In genomic region chr6:118064968-118065530, GRCm38 (mm10) we compare ENCODE assay signal across 8 mouse cellular contexts. TPM values are rescaled to one million over a fixed set of nuclear protein-coding genes. Genes with fewer than 3 reads are reported as not detected.
DNase-seq lines count a peak whose midpoint lies in the region; ATAC-seq and TF ChIP-seq lines count a peak whose summit lies in the region.

No protein-coding gene starts in this region.

- 21% methylated on average over 7 of the region's 7 CpGs for WGBS in kidney, adult 2 months
- 8% methylated on average over 7 of the region's 7 CpGs for whole genome bisulfite sequencing in kidney, embryonic 14.5 days
- 16% methylated on average over 7 of the region's 7 CpGs for WGBS in heart, embryonic 13.5 days
- 11% methylated on average over 7 of the region's 7 CpGs for WGBS in limb, embryonic 10.5 days
- WGBS in midbrain, embryonic 14.5 days, result 11% methylated on average over 7 of the region's 7 CpGs

- no peak overlapping the region for H3K4me3 ChIP-seq in kidney, adult 2 months (ENCODE audit: insufficient read depth, low read depth, low read length)
- no peak overlapping the region for H3K4me3 ChIP-seq in kidney, embryonic 14.5 days (ENCODE audit: low read length)
- H3K4me3 ChIP-seq in heart, embryonic 13.5 days, result peak overlapping the region; percentile 61; the same call in 1 of the 2 replicates
- no peak overlapping the region for H3K4me3 ChIP-seq in limb, embryonic 10.5 days
- H3K4me3 ChIP-seq in midbrain, embryonic 14.5 days (replicated peaks; ENCODE audit: low read depth, low read length), result no peak overlapping the region

- no peaks in the 10 kb centered on the region for H3K4me1 ChIP-seq in kidney, adult 2 months (ENCODE audit: control insufficient read depth, insufficient read depth, low read length)
- peaks cover 9% of the 10 kb centered on the region; the same call in 1 of the 2 replicates for H3K4me1 ChIP-seq in kidney, embryonic 14.5 days (ENCODE audit: control insufficient read depth, insufficient read depth, low read length)
- H3K4me1 ChIP-seq in heart, embryonic 13.5 days, result peaks cover 22% of the 10 kb centered on the region
- peaks cover 20% of the 10 kb centered on the region for H3K4me1 ChIP-seq in limb, embryonic 10.5 days
- H3K4me1 ChIP-seq in midbrain, embryonic 14.5 days (ENCODE audit: control insufficient read depth, insufficient read depth, low read length), result peaks cover 11% of the 10 kb centered on the region; the same call in 1 of the 2 replicates

- no peaks in the 10 kb centered on the region for H3K27me3 ChIP-seq in kidney, adult 2 months (replicated peaks; ENCODE audit: control insufficient read depth, insufficient read depth, low read length)
- peaks cover 9% of the 10 kb centered on the region for H3K27me3 ChIP-seq in kidney, embryonic 14.5 days (ENCODE audit: control insufficient read depth, insufficient read depth, low read length)
- peaks cover 56% of the 10 kb centered on the region for H3K27me3 ChIP-seq in heart, embryonic 13.5 days (replicated peaks)
- peaks cover 49% of the 10 kb centered on the region for H3K27me3 ChIP-seq in limb, embryonic 10.5 days (ENCODE audit: low read depth, poor library complexity, severe bottlenecking)
- H3K27me3 ChIP-seq in midbrain, embryonic 14.5 days (ENCODE audit: control insufficient read depth, insufficient read depth, low read length), result no peaks in the 10 kb centered on the region

- H3K27ac ChIP-seq in kidney, adult 2 months (ENCODE audit: insufficient read depth, low read depth, low read length), result no peak overlapping the region
- no peak overlapping the region for H3K27ac ChIP-seq in kidney, embryonic 14.5 days (ENCODE audit: low read depth, low read length)
- no peak overlapping the region for H3K27ac ChIP-seq in heart, embryonic 13.5 days (replicated peaks)
- no peak overlapping the region for H3K27ac ChIP-seq in limb, embryonic 10.5 days
- H3K27ac ChIP-seq in midbrain, embryonic 14.5 days (replicated peaks; ENCODE audit: low read depth, low read length), result no peak overlapping the region

- DNase-seq in kidney, adult 2 months, result peak; percentile 22
- peak; percentile 78 for DNase-seq in NIH3T3 (ENCODE audit: low read depth)
- DNase-seq in embryo, embryonic 10.5 days (ENCODE audit: low spot score), result peak; percentile 79
- peak; percentile 58 for DNase-seq in limb, embryonic 10.5 days (ENCODE audit: low spot score)
- DNase-seq in midbrain, embryonic 14.5 days, result peak; percentile 85

- peak; percentile 38; the same call in 1 of the 2 replicates for TF ChIP-seq CTCF in kidney, adult 2 months (conservative IDR thresholded peaks at IDR 0.05; ENCODE audit: insufficient read depth, insufficient read length, low read depth, low read length)

- H3K9me3 ChIP-seq in kidney, embryonic 14.5 days (ENCODE audit: control insufficient read depth, low read length), result no peaks in the 10 kb centered on the region
- no peaks in the 10 kb centered on the region for H3K9me3 ChIP-seq in heart, embryonic 13.5 days
- no peaks in the 10 kb centered on the region for H3K9me3 ChIP-seq in limb, embryonic 10.5 days (replicated peaks)
- H3K9me3 ChIP-seq in midbrain, embryonic 14.5 days (ENCODE audit: control insufficient read depth, low read length), result no peaks in the 10 kb centered on the region

- H3K36me3 ChIP-seq in kidney, adult 2 months (ENCODE audit: control insufficient read depth, insufficient read depth, low read length), result no peaks in the 10 kb centered on the region
- H3K36me3 ChIP-seq in kidney, embryonic 14.5 days (ENCODE audit: control insufficient read depth, insufficient read depth, low read length), result no peaks in the 10 kb centered on the region
- no peaks in the 10 kb centered on the region for H3K36me3 ChIP-seq in heart, embryonic 13.5 days
- H3K36me3 ChIP-seq in limb, embryonic 10.5 days, result no peaks in the 10 kb centered on the region
- H3K36me3 ChIP-seq in midbrain, embryonic 14.5 days (ENCODE audit: control insufficient read depth, insufficient read depth, low read length), result no peaks in the 10 kb centered on the region

- ATAC-seq in kidney, embryonic 14.5 days (ENCODE audit: low FRiP score, low TSS enrichment), result no peak
- ATAC-seq in heart, embryonic 13.5 days (ENCODE audit: extremely low read depth, insufficient number of reproducible peaks, low FRiP score, low TSS enrichment), result no peak
- peak; percentile 59; the same call in 1 of the 2 replicates for ATAC-seq in midbrain, embryonic 14.5 days (ENCODE audit: low FRiP score, low TSS enrichment)
- no peak for ATAC-seq in activated CD4-positive, CD25-positive, alpha-beta regulatory T cell, adult 4 months

- no peak overlapping the region for H3K9ac ChIP-seq in kidney, embryonic 14.5 days (ENCODE audit: low read depth, low read length)
- H3K9ac ChIP-seq in heart, embryonic 13.5 days, result 0 out of 2 replicates have a peak overlapping the region, but pooled peaks have one; percentile 77
- no peak overlapping the region for H3K9ac ChIP-seq in midbrain, embryonic 14.5 days (replicated peaks; ENCODE audit: low read length)

- H3K4me2 ChIP-seq in kidney, embryonic 14.5 days (replicated peaks; ENCODE audit: low read depth, low read length), result no peak overlapping the region; the same call in 1 of the 2 replicates
- peak overlapping the region; percentile 98 for H3K4me2 ChIP-seq in heart, embryonic 13.5 days
- H3K4me2 ChIP-seq in midbrain, embryonic 14.5 days (ENCODE audit: low read length), result peak overlapping the region; percentile 98

- no peak for TF ChIP-seq POLR2A in kidney, adult 2 months (IDR thresholded peaks at IDR 0.05; ENCODE audit: low read depth, low read length)

RNA-seq across cellular contexts. Expression of gene Rasgef1a, which starts 53.8 kb away (rescaled TPM):
- polyA plus RNA-seq in kidney, adult 2 months (2012; rRNA removed), result 0.36 and 0.52 TPM in 2 replicates
- polyA plus RNA-seq in kidney, embryonic 14.5 days (2014; fragmentation: Nextera tagmentation; extraction: Ambion mirVana), result 0.28 and 0.29 TPM in 2 replicates
- 0.32 and 0.38 TPM in 2 replicates for polyA plus RNA-seq in heart, embryonic 13.5 days (2015; fragmentation: Nextera tagmentation; extraction: Ambion mirVana)
- polyA plus RNA-seq in limb, embryonic 10.5 days (2016; fragmentation: Nextera tagmentation; extraction: Ambion mirVana), result not detected in 2 replicates
- polyA plus RNA-seq in midbrain, embryonic 14.5 days (2014; fragmentation: Nextera tagmentation; extraction: Ambion mirVana), result 2.1 and 3.8 TPM in 2 replicates
- 1 to 10 TPM; 2.3 to 4.0 TPM for polyA plus RNA-seq in activated CD4-positive, CD25-positive, alpha-beta regulatory T cell, adult 4 months (2017; shearing (Covaris generic))

Comparison
In these comparisons a context has a peak if more than half of its experiments do, and no peak if none do; other contexts are left out.
1. DNase-seq: peak in every context shown above with its lines; median percentile 85 in midbrain, embryonic 14.5 days; 79 in embryo, embryonic 10.5 days; 78 in NIH3T3; 58 in limb, embryonic 10.5 days; 22 in kidney, adult 2 months.